Mouse (Mus musculus) adrenal gland, adult (tissue): ENCODE results near the gene Adi1.

Experiments used
- DNase-seq, 2 experiments: peaks; one replicate each; pipeline ENCODE4 v3.0.0; 2022 to 2023; ENCODE audit warnings: low spot score in 1 of 2; ENCODE audit not compliant: inconsistent age in 2 of 2

Gene Adi1

GRCm38 (mm10) chr12:28693738-28694137 is 18.7 kb downstream of the Adi1 start:
- no peak for DNase-seq

- DNase-seq, result peak; percentile 43 to 57
These were observed 19.2 kb downstream of the Adi1 start for GRCm38 (mm10) chr12:28694231-28694630.

- DNase-seq, result no peak
These were observed 19.7 kb downstream of the Adi1 start for GRCm38 (mm10) chr12:28694776-28695175.

GRCm38 (mm10) chr12:28697821-28698595 is 23.0 kb downstream of the Adi1 start:
- DNase-seq, result no peak

GRCm38 (mm10) chr12:28699086-28699485 is 24.1 kb downstream of the Adi1 start:
- peak in 1 of 2 experiments; percentile 60 for DNase-seq

GRCm38 (mm10) chr12:28699656-28700055 is 24.6 kb downstream of the Adi1 start:
- DNase-seq, result peak; percentile 64 to 90

- peak in 1 of 2 experiments; percentile 33 for DNase-seq
These were observed 25.1 kb downstream of the Adi1 start for GRCm38 (mm10) chr12:28700101-28700511.

DNA sequence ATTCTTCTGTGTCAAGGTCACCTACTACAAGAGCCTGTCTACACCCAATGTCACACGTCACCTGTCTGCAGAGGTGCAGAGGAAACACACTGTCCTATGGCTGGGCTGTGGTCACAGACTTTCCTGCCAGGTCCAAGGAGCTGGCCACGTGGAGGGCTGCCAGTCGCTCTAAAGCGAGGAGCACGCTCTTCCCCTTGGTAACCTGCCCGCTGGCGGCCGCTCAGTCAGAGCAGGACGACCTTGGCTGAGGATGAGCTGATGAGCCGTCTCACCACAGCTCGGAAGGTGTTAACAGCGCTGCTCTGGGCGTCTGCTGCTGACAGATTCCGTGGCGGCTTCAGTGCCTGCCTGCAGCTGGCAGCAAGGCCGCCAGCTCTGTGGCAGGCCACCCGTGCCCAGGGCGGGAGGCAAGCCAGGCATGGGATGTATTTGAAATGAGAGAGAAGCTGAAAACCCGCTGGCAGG is 25.6 kb downstream of the Adi1 start:
- DNase-seq, result peak; percentile 84 to 88

DNA sequence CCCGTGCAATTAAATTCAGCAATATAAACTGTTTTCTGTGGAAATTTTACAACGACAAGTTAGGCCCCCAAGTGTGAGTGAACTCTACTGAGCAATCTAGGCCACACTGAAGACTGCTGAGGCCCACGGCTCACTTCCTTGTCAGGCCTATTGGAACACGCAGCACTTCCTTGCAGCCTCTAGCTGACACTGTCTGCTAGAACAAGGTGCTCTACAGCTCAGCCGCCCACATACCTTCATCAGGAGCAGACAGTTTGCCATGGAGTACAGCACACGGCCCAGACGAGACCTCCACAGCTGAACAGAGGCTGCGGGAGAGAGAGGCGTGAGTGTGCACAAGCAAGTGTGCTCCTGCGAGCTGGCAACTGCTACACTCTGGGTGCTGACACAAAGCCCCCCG is 26.3 kb downstream of the Adi1 start:
- no peak for DNase-seq

GRCm38 (mm10) chr12:28704381-28704780 is 29.4 kb downstream of the Adi1 start:
- peak; percentile 64 to 75 for DNase-seq

GRCm38 (mm10) chr12:28705204-28705603 is 30.2 kb downstream of the Adi1 start:
- DNase-seq, result no peak

- DNase-seq, result no peak
These were observed 33.1 kb downstream of the Adi1 start for GRCm38 (mm10) chr12:28708154-28708553.

- no peak for DNase-seq
These were observed 35.6 kb downstream of the Adi1 start for GRCm38 (mm10) chr12:28710566-28711185.

- no peak for DNase-seq
These were observed 40.0 kb downstream of the Adi1 start for GRCm38 (mm10) chr12:28714822-28715632.

DNA sequence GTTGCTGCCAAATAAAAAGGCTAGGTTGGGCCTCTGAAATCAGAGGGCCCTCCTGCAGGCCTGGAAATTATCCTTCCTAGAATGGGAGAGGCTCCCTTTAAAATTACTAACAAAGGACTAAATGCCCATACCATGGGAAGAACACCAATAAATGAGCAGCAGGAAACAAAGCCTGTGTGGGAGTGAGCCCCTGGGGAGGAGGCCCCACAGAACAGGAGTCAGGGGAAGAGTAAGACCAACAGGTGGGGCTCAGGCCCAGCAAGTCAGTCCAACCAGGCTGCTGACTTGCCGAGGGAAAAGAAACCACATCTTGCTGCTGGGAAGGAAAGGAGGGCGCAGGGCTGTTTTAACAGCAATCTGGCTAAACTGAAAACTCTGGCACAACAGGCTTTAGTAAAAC is 42.0 kb downstream of the Adi1 start:
- DNase-seq, result no peak

DNA sequence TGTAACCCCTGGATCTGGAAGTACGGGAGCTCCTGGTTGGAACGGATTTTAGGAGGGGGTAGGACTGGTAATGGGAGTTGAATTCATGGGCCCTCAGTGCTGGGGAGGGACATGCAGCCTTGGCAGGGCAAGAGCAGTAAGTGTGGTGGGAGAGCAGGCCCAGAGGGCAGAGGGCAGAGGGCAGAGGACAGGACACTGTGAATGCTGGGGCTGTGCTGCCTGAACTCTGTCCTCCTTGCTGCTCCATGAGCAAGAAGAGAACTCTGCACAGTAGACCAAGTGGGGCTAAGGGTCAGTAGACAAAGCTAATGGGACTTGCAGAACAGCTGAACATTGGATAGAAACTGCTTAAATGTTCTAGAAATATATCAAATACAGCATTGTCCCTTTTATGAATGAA is 43.1 kb downstream of the Adi1 start:
- DNase-seq, result no peak

GRCm38 (mm10) chr12:28724366-28724765 is 49.3 kb downstream of the Adi1 start:
- no peak for DNase-seq

- DNase-seq, result no peak
These were observed 51.2 kb downstream of the Adi1 start for GRCm38 (mm10) chr12:28726204-28726603.

GRCm38 (mm10) chr12:28727061-28727460 is 52.0 kb downstream of the Adi1 start:
- DNase-seq, result no peak
